Mouse (Mus musculus) limb, embryonic 11.5 days (tissue): ENCODE data around the gene Gm15130. TPM values are rescaled to one million over a fixed set of nuclear protein-coding genes. Genes with fewer than 3 reads are reported as not detected.
A peak's percentile ranks its signal among the peaks of the same experiment; 100 is the strongest.

ENCODE experiments used
- ATAC-seq: fragments of 200-750 bp; cut with Nextera tagmentation; 2 replicates; pipeline ENCODE4 v1.8.0; 2017; ENCODE audit warnings: low read depth; ENCODE audit not compliant: insufficient number of reproducible peaks, low FRiP score, low TSS enrichment
- DNase-seq: peaks from one replicate; pipeline ENCODE4 v3.0.0-alpha.2; 2015; ENCODE audit warnings: low spot score
- H3K27ac ChIP-seq: fragments of 300-500 bp; sonication (generic); replicated peaks from 2 replicates; pipeline ENCODE4 v1.5.1; 2014; ENCODE audit warnings: low read depth, mild to moderate bottlenecking, low read length
- H3K27me3 ChIP-seq: fragments of 300-500 bp; sonication (generic); 2 replicates; pipeline ENCODE4 v1.6.1; 2014; ENCODE audit warnings: mild to moderate bottlenecking, low read length, mixed read lengths; ENCODE audit not compliant: control insufficient read depth, insufficient read depth
- H3K36me3 ChIP-seq: fragments of 300-500 bp; sonication (generic); 2 replicates; pipeline ENCODE4 v1.6.1; 2014; ENCODE audit warnings: mild to moderate bottlenecking, low read length, moderate library complexity, mixed read lengths; ENCODE audit not compliant: control insufficient read depth, insufficient read depth
- H3K4me1 ChIP-seq: fragments of 300-500 bp; sonication (generic); 2 replicates; pipeline ENCODE4 v1.6.1; 2014; ENCODE audit warnings: low read length, mixed read lengths; ENCODE audit not compliant: control insufficient read depth, insufficient read depth
- H3K4me2 ChIP-seq: fragments of 300-500 bp; sonication (generic); 2 replicates; pipeline ENCODE4 v1.6.1; 2014; ENCODE audit warnings: low read depth, mild to moderate bottlenecking, moderate library complexity; ENCODE audit not compliant: severe bottlenecking
- H3K4me3 ChIP-seq: fragments of 300-500 bp; sonication (generic); 2 replicates; pipeline ENCODE4 v1.5.1; 2014; ENCODE audit warnings: low read depth, low read length
- H3K9ac ChIP-seq: fragments of 300-500 bp; sonication (generic); 2 replicates; pipeline ENCODE4 v1.6.1; 2014; ENCODE audit warnings: mild to moderate bottlenecking, low read length
- H3K9me3 ChIP-seq: fragments of 300-500 bp; sonication (generic); 2 replicates; pipeline ENCODE4 v1.6.1; 2016; ENCODE audit warnings: low read length; ENCODE audit not compliant: control insufficient read depth
- WGBS: fragments of 180-500 bp; shearing (Covaris S2); extraction: QIAGEN DNeasy Blood & Tissue Kit; methylation state at CpG from one replicate; pipeline ENCODE4 v1.1.7; 2014; 5-methylcytosine and 5-hydroxymethylcytosine counted together
- polyA plus RNA-seq: library from polyadenylated mRNA; unstranded; fragments of >200 nt; fragmentation: Nextera tagmentation; extraction: Ambion mirVana; gene quantifications from 2 replicates; pipeline ENCODE4 v1.2.1, GENCODE M21; 2014

Gene Gm15130
- polyA plus RNA-seq = not detected in 2 replicates

GRCm38 (mm10) chr2:111152836-111153235 is at the start of gene Gm15130:
Gene Gm15130 (minus strand): TSS chr2:111152936.
- H3K4me2 ChIP-seq = no peak within 1 kb of the TSS
- no peaks in the 10 kb centered on the region for H3K9me3 ChIP-seq
- H3K4me1 ChIP-seq = no peaks in the 10 kb centered on the region
- H3K9ac ChIP-seq = no peak within 1 kb of the TSS
- 82% methylated on average over 2 of the region's 2 CpGs for WGBS
- H3K27me3 ChIP-seq = no peaks in the 10 kb centered on the region
- H3K27ac ChIP-seq = no peak within 1 kb of the TSS
- no peaks in the 10 kb centered on the region for H3K36me3 ChIP-seq
- ATAC-seq (no peak), DNase-seq (no peak)
- H3K4me3 ChIP-seq = no peak within 1 kb of the TSS

- 95% methylated on average over 11 of the region's 11 CpGs for WGBS
- ATAC-seq = no peak
Observed at GRCm38 (mm10) chr2:111182068-111182467, 29.3 kb upstream of the Gm15130 start.

GRCm38 (mm10) chr2:111135739-111136138 is 17.0 kb downstream of the Gm15130 start:
- Histone ChIP-seq H3K4me3 (no peak overlapping the region), H3K9ac (no peak overlapping the region), H3K27me3 (no peaks in the 10 kb centered on the region), H3K4me2 (no peak overlapping the region), H3K36me3 (no peaks in the 10 kb centered on the region), H3K4me1 (no peaks in the 10 kb centered on the region), H3K9me3 (no peaks in the 10 kb centered on the region), H3K27ac (no peak overlapping the region)
- ATAC-seq = peak; percentile 67
- DNase-seq = no peak
- WGBS = 19% methylated on average over 5 of the region's 5 CpGs

More at GRCm38 (mm10) chr2:111182068-111182467, 29.3 kb upstream of the Gm15130 start:
- Histone ChIP-seq H3K4me1 (no peaks in the 10 kb centered on the region), H3K27me3 (no peaks in the 10 kb centered on the region), H3K4me2 (no peak overlapping the region), H3K27ac (no peak overlapping the region), H3K9ac (no peak overlapping the region), H3K9me3 (no peaks in the 10 kb centered on the region; the same call in 1 of the 2 replicates), H3K4me3 (no peak overlapping the region), H3K36me3 (no peaks in the 10 kb centered on the region)
- DNase-seq = no peak

GRCm38 (mm10) chr2:111105882-111106281 is 46.9 kb downstream of the Gm15130 start, which contains the start of gene Gm13941:
Gene Gm13941 (minus strand): TSS chr2:111105982.
- H3K9ac ChIP-seq = no peak within 1 kb of the TSS
- ATAC-seq (no peak), DNase-seq (no peak)
- H3K4me3 ChIP-seq = no peak within 1 kb of the TSS
- H3K4me2 ChIP-seq = no peak within 1 kb of the TSS
- no peaks in the 10 kb centered on the region for H3K9me3 ChIP-seq
- H3K27ac ChIP-seq = no peak within 1 kb of the TSS
- H3K27me3 ChIP-seq = no peaks in the 10 kb centered on the region
- H3K4me1 ChIP-seq = no peaks in the 10 kb centered on the region
- H3K36me3 ChIP-seq = no peaks in the 10 kb centered on the region

Other genes starting within 250 kb of the Gm15130 start
- 0.11 and 0.28 TPM in 2 replicates for gene Ano3, start 202.0 kb downstream of the Gm15130 start, polyA plus RNA-seq
- not detected in 2 replicates for gene Gm13941, start 47.0 kb downstream of the Gm15130 start, polyA plus RNA-seq
- gene 4930430A15Rik, start 76.7 kb upstream of the Gm15130 start, polyA plus RNA-seq = not detected in 2 replicates
- not detected in 2 replicates for gene Olfr1275, start 82.3 kb upstream of the Gm15130 start, polyA plus RNA-seq
- gene Olfr1276, start 101.6 kb upstream of the Gm15130 start, polyA plus RNA-seq = not detected in 2 replicates
- not detected in 2 replicates for gene Olfr1277, start 121.2 kb upstream of the Gm15130 start, polyA plus RNA-seq
- gene Olfr1278, start 137.2 kb upstream of the Gm15130 start, polyA plus RNA-seq = not detected in 2 replicates
- gene Olfr1279, start 147.7 kb upstream of the Gm15130 start, polyA plus RNA-seq = not detected in 2 replicates
- gene Olfr1280, start 161.1 kb upstream of the Gm15130 start, polyA plus RNA-seq = not detected in 2 replicates
- gene Olfr1281, start 173.6 kb upstream of the Gm15130 start, polyA plus RNA-seq = not detected in 2 replicates
- not detected in 2 replicates for gene Olfr1282, start 183.1 kb upstream of the Gm15130 start, polyA plus RNA-seq
- gene Olfr1283, start 213.9 kb upstream of the Gm15130 start, polyA plus RNA-seq = not detected in 2 replicates
- gene Olfr1284, start 222.6 kb upstream of the Gm15130 start, polyA plus RNA-seq = not detected in 2 replicates